Mouse (Mus musculus): Measurements from ENCODE around the gene Thra.
A peak's percentile ranks its signal among the peaks of the same experiment; 100 is the strongest.

Thra gene

DNA sequence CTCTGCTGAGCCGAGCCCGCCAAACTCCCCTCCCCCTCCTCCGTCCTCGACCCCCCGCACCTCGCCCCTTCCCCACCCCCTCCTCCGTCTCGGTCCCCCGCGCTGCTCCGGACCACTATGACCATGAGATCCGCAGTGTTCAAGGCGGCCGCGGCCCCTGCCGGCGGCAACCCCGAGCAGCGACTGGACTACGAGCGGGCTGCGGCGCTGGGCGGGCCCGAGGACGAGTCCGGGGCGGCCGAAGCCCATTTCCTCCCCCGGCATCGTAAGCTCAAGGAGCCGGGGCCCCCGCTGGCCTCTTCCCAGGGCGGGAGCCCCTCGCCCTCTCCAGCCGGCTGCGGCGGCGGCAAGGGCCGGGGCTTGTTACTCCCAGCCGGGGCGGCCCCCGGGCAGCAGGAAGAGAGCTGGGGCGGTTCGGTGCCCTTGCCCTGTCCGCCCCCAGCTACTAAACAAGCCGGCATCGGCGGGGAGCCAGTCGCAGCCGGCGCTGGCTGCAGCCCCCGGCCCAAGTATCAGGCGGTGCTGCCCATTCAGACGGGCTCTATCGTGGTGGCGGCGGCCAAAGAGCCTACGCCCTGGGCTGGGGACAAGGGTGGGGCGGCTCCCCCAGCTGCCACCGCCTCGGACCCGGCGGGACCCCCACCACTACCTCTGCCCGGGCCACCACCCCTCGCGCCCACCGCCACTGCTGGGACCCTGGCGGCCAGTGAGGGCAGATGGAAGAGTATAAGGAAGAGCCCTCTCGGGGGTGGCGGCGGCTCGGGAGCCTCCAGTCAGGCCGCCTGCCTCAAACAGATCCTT is 55.5 kb downstream of the Thra start:
- no peak for DNase-seq (ENCODE audit: low read depth, low spot score)

DNA sequence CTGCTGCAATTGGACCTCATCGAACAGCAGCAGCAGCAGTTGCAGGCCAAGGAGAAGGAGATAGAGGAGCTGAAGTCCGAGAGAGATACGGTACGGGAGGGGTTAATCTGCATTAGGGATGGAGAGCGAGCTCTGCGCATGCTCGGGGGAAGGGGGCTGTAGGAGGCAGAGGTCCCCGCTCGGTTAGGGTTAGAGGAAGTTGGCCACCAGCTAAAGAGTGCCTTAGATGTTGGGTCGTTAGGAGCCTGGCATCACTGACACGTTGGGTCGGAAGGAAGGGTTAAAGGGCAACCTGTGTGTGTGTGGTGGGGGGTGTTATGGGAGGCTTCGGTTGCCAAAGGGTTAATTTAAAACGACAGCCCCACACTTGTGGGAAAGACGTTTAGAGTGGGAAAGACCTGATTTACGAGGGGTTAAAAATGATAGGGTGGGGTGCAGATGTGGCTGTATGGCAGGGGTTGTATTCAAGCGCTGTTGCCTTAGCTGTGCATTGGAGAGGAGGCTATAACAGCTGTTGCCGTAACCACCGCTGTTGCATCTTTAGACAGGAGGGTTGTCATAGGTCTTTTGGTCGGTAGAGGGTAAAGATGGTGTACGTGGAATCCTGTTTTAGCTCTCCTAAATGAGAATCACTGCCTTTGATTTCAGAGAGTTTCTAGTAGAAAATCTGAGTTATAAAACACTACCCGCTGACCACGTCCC is 56.2 kb downstream of the Thra start:
- DNase-seq (ENCODE audit: low read depth, low spot score), result no peak

DNA sequence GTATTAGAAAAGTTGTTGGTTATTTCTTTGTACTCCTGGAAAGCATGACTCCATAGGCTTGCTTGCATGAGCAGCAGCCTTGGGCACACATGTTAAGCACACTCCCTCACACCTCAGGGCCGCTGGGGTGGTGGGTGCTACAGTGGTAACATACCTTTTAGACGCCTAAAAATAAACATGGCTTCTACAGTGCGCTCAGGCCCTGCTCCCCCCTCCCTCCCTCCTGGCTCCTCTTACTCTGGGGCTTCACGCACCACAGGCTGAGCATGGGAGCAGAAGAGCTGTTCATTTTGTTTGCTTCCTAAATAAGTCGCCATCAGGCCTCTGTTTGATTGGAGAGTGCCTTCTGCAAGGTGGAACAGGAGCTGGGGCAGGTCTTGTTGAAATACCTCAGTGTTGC is 56.9 kb downstream of the Thra start:
- no peak for DNase-seq (ENCODE audit: low read depth, low spot score)

DNA sequence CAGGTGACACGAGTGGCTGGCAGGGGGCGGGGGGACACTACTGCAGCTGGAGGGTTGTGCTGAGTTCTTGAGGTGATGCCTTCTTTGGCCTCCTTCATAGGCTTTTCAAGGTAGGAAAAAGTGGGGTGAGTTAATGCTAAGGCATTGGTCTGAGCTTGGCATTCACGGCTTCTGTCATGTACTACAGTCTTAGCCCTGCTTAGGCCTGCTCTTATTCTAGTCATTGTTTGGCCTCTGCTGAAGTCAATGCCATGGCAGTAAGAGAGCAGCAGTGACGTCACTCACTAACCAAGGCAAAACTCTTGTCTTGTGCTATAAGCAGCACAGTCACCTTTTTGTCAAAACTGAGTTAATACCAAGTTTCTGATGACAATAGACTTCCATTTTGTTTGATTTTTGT is 57.5 kb downstream of the Thra start:
- DNase-seq (ENCODE audit: low read depth, low spot score), result no peak

DNA sequence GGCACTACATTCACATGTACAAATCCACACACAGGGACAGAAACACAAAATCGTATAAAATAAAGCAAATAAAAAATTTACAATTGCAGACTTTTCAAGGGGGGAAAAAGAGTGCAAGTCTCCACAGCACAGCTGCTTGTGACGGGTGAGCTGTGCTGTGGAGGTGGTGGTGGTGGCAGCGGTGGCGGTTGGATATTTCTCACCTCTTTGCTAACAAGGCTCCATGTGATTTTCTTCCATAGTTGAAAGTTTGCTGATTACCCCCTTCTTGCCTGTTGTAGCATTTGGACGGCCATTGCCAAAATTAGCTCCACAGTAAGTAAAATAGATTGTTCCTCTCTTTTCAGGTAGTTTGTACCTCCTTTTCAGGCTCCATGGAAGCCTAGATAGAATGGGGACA is 64.2 kb downstream of the Thra start, which contains the start of gene Casc3:
Gene Casc3 (plus strand): TSS at position 301 of the 400 bp plus-strand sequence.
- DNase-seq (ENCODE audit: low read depth, low spot score), result no peak

DNA sequence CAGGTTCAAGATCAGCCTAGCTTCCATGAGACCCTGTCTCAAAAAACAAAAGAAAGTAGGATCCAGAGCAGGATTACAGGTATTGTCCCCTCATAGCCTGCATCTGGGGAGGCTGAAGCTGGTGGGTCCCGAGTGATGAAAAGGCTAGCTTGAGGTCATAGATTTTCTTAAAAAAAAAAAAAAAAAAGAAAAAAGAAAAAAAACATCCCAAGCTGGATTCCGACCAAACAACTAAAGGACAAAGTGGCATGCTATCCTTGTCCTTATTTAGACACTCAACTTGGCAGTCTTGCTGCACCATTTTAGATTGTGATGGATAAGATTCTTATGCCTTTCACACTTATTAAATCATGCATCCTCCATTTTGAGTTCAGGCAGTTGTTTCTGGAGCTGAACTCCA is 68.0 kb downstream of the Thra start:
- no peak for DNase-seq (ENCODE audit: low read depth, low spot score)

DNA sequence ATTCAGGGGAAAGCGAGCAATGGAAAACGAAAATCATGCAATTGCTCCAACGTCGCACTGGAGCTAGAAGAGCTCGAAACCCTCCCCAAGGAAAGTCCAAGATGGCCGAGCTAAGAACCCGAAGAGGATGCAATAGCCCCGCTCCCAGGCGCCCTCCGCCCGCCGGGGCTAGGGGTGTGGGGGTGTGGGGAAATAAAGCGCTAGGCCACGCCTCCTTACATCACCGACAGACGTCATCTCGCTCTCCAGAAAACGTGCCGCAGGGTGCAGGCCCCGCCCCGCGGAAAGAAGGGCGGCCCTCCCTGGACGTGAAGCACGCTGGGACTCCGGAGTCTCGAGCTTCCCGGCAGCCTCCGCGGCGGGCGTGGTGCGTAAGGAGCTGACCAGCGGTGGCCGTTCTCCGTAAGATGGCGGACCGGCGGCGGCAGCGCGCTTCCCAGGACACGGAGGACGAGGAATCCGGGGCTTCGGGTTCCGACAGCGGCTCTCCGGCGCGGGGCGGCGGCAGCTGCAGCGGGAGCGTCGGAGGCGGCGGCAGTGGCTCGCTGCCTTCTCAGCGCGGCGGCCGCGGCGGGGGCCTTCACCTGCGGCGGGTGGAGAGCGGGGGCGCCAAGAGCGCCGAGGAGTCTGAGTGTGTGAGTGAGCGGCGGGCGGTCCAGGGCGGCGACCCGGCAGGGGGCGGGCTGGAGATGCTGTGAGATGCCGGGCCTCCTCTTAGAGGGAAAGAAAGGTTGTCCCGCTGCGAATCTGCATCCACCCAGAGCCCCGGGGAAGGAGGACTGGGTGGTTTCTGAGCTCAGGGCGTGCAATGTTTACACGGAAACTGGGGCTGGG is 69.2 kb downstream of the Thra start:
- DNase-seq (ENCODE audit: low read depth, low spot score), result peak; percentile 100

DNA sequence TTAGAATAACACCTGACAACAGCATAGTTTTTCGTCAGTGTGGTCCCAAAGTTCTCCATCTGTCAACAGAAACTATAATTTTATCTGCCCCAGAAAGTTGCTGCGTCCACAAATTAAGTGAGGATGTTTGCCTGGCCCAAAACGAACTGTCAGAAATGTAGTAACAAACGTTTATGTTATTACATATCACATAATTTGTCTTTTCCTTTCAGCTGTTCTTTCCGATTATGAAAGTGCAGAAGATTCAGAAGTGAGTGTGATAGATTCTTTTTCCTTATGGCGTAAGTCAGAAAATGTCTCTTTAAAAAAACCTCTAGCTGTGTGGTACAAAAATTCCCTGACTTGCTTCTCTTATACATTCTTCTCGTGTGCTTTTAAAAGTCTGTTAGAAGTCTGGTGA is 70.2 kb downstream of the Thra start:
- no peak for DNase-seq (ENCODE audit: low read depth, low spot score)

DNA sequence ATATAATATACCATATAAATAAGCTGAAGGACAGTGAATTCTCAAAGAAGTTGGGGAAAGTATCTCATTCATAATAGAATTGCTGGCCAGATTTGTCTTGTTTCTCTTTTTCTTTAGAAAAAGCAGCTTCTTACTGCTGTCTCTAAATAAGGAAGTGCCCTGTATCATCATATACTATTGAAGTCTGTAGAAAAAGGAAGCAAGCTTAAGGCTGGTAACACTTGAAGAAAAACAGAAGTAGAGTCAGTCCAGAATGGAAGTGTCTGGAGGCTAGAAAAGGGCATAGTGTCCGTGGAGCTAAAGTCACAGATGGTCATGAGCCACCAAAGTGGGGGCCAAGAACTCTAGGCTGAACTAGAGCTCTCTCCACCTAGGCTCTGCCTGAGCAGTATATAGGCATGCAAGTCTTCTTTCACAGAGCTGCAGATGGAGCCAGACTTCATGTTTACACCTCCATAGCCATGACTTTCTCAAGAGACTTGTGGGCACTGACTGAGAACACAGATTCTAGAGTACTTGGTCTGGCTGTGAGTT is 76.3 kb downstream of the Thra start:
- no peak for DNase-seq (ENCODE audit: low read depth, low spot score)

All from WW6 (cell line).